Mouse (Mus musculus): Measurements from ENCODE around the gene 4933417A18Rik.
"Not testable (repeated sequence)": the region's sequence is repeated elsewhere in the genome, so short reads cannot be mapped to it uniquely, and the experiment has no call there.

DNA sequence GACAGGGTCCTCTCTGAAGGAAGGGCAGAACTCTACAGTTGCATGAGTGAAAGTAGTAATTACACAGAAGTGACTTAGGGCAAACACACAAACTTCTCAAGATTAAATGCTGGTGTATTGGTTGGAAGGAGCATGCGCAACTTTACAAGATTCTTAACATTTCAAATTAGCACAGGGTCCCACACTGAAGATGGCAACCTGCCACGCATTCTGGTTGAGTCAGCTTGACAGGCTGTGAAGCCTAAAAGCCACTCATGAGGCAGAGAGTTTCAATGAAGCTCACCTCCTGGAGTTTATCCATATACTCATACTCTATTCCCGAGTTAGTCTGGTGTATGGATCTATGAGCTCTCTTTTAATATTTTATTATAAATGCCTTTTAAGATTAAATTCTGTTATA, 33.9 kb downstream of the 4933417A18Rik start:
- not testable (repeated sequence) for TF ChIP-seq POLR2A (IDR thresholded peaks at IDR 0.05; ENCODE audit: extremely low read depth, insufficient read depth, low read length); CTCF (IDR thresholded peaks at IDR 0.05; ENCODE audit: low read depth, low read length)

Data from liver, adult 2 months (tissue).